Mouse (Mus musculus) heart, adult 2 months (tissue): ENCODE measurements around the gene Rab35. TPM values are rescaled to one million over a fixed set of nuclear protein-coding genes. Genes with fewer than 3 reads are reported as not detected.
A peak's percentile ranks its signal among the peaks of the same experiment; 100 is the strongest.

Experiments used
- DNase-seq, 2 experiments: peaks; one replicate each; pipeline ENCODE4 v3.0.0; 2021
- H3K27ac ChIP-seq: fragments of 200-600 bp; 2 replicates; pipeline ENCODE4 v1.8.1; 2022
- H3K27me3 ChIP-seq: fragments of 200-500 bp; 2 replicates; pipeline ENCODE4 v1.6.1; 2012; ENCODE audit warnings: mild to moderate bottlenecking, low read length, inconsistent platforms, mixed read lengths; ENCODE audit not compliant: control insufficient read depth, insufficient read depth
- H3K36me3 ChIP-seq: fragments of 200-500 bp; 2 replicates; pipeline ENCODE4 v1.6.1; 2012; ENCODE audit warnings: low read length, inconsistent platforms; ENCODE audit not compliant: control insufficient read depth, insufficient read depth
- H3K4me1 ChIP-seq: fragments of 200-500 bp; 2 replicates; pipeline ENCODE4 v1.6.1; 2011; ENCODE audit warnings: low read length; ENCODE audit not compliant: control insufficient read depth, insufficient read depth
- H3K4me3 ChIP-seq: fragments of 200-600 bp; 2 replicates; pipeline ENCODE4 v1.8.1; 2022
- H3K79me2 ChIP-seq: fragments of 200-500 bp; replicated peaks from 2 replicates; pipeline ENCODE4 v1.6.1; 2012; ENCODE audit warnings: mild to moderate bottlenecking, inconsistent platforms, low read length, moderate library complexity, mixed read lengths; ENCODE audit not compliant: control insufficient read depth, insufficient read depth
- H3K9ac ChIP-seq: fragments of 200-500 bp; 2 replicates; pipeline ENCODE4 v1.6.1; 2012; ENCODE audit warnings: low read depth, mild to moderate bottlenecking, control low read depth, inconsistent platforms, low read length, mixed read lengths
- CTCF ChIP-seq: fragments of 200-600 bp; IDR thresholded peaks from 2 replicates; pipeline ENCODE4 v1.8.1; 2022; ENCODE audit warnings: antibody characterized with exemption, mild to moderate bottlenecking, moderate library complexity
- EP300 ChIP-seq: fragments of 200-500 bp; IDR thresholded peaks from 2 replicates; pipeline ENCODE4 v1.6.1; 2011; ENCODE audit warnings: low read depth, low read length, control low read depth; ENCODE audit not compliant: insufficient read depth
- POLR2A ChIP-seq: fragments of 200-500 bp; IDR thresholded peaks from 2 replicates; pipeline ENCODE4 v1.6.1; 2011; ENCODE audit warnings: mild to moderate bottlenecking, low read depth, low read length, control low read depth; ENCODE audit not compliant: insufficient read depth
- WGBS: fragments of 180-500 bp; shearing (Covaris S2); methylation state at CpG from one replicate; pipeline ENCODE4 v1.1.7; 2018; 5-methylcytosine and 5-hydroxymethylcytosine counted together
- intact Hi-C: fragments of 180-260 bp; cut with DNase I; formaldehyde crosslinking; loops from one replicate; pipeline ENCODE4 v1.15.1; 2025
- polyA plus RNA-seq: library from polyadenylated mRNA; depleted of rRNA; stranded (reverse); fragments of >200 nt; gene quantifications from 2 replicates; pipeline ENCODE4 v1.2.3, GENCODE M21; 2012
- total RNA-seq, 2 experiments: library from RNA; stranded (reverse); gene quantifications; 2 replicates each; pipeline ENCODE4 v1.2.3; 2021

Rab35 gene
- total and polyA plus RNA-seq, 3 experiments, result 40.1 to 48.6 (median 41.2) TPM

DNA sequence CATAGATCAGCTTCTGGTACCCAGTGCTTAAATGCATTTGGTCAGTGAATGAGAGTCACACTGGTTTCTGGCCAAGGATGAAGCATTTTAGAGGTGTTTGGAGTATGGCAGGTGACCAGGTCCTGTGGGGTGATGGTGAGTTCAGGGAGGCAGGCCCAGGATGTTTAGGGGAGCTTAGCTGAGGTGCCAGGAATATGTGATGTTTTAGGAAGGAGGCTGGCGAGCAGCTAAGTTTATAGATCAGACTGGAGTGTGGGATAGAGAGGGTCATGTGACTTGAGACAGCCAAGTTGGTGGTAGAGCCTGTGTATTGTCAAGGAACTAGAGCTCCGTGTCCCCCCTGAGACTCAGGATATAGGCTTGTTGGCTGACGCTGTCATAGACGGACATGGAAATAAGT, 1.4 kb downstream of the Rab35 start:
- Histone ChIP-seq H3K27me3 (no peaks in the 10 kb centered on the region), H3K4me3 (peak overlapping the region; percentile 75), H3K36me3 (no peaks in the 10 kb centered on the region), H3K79me2 (peaks cover 7% of the 10 kb centered on the region), H3K27ac (no peak overlapping the region), H3K4me1 (peaks cover 17% of the 10 kb centered on the region), H3K9ac (peak overlapping the region; percentile 83)
- no peak for TF ChIP-seq POLR2A
- TF ChIP-seq EP300, result no peak
- DNase-seq, result no peak
- 40% methylated on average over 4 of the region's 4 CpGs for WGBS
- intact Hi-C loops, result loop anchor here (2.0 to 10.0 kb wide), 3 partner anchors 20 to 148 kb away; partner anchors contain the start of genes Gcn1l1 and Sirt4

DNA sequence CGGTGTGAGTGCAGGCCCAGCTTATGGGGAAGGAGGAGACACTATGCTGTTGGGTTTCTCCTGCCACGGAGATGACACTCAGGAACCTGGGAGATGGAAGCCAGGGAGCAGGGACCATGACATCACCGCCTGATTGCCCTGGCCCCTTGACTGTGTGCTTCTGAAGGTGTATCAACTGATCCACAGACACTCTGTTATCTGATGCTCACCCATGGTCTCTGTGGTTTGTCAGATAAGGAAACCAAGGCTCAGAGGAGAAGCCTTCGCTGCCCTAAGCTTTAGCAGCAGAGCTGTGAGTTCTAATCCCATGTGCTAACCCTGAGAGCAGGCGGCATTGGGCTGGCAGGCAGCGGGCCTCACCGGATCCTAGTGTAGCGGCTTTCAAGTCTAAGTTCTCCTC, 2.3 kb downstream of the Rab35 start:
- Histone ChIP-seq H3K27ac (no peak overlapping the region), H3K79me2 (peaks cover 9% of the 10 kb centered on the region), H3K27me3 (no peaks in the 10 kb centered on the region), H3K36me3 (no peaks in the 10 kb centered on the region), H3K4me3 (no peak overlapping the region), H3K9ac (no peak overlapping the region), H3K4me1 (peaks cover 17% of the 10 kb centered on the region)
- TF ChIP-seq EP300, result no peak
- no peak for TF ChIP-seq CTCF
- no peak for TF ChIP-seq POLR2A
- 83% methylated on average over 8 of the region's 8 CpGs for WGBS
- intact Hi-C loops, result loop anchor here (5.0 to 10.0 kb wide), 2 partner anchors 67 to 149 kb away; partner anchors contain the start of genes Gcn1l1 and Sirt4
- DNase-seq, result no peak

DNA sequence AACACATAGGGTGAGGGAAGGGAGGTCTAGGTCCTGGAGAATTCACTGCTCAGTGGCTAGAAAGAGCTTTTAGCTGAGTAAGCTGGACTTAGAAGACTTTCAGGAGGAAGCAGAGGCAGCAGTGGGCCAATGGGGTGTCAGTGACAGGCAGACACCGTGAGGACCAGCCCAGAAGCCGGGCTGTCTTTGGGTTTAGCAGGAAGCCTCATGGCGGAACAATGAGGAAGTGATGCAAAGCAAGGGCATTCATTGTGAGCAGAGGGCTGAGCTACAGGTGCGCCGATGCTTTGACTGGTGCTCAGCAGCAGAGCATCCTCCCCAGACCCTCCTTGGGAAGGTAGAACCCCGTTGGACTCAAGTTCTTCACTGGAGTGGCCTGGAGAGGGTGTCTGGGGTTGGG, 3.8 kb downstream of the Rab35 start:
- DNase-seq, result peak in 1 of 2 experiments; percentile 57
- Histone ChIP-seq H3K4me1 (peaks cover 17% of the 10 kb centered on the region), H3K36me3 (no peaks in the 10 kb centered on the region), H3K9ac (no peak overlapping the region), H3K4me3 (no peak overlapping the region), H3K27ac (no peak overlapping the region), H3K27me3 (no peaks in the 10 kb centered on the region), H3K79me2 (peaks cover 9% of the 10 kb centered on the region)
- 35% methylated on average over 6 of the region's 6 CpGs for WGBS
- no peak for TF ChIP-seq CTCF
- no peak for TF ChIP-seq POLR2A
- no peak for TF ChIP-seq EP300
- intact Hi-C loops, result loop anchor here (10.0 kb wide), 1 partner anchor 151 kb away; the partner anchor contains the start of gene Sirt4

DNA sequence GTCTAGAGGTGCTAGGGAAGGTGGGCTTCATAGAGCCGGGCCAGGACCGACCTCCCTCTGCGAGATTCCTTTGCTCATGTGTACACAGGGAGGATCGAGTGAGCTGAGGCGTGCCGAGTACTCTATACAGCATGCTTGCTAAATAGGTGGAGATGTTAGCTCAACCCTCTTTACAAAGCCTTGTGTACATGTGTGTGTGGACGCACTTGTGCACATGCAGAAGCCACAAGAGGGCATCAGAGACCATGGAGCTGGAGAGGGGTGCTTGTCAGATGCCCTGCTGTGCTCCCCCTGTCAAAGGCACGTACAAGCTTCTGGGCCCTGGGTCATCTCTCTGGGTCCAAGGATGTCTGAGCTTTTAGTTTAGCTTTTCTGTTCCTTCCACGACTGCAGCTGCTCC, 12.5 kb downstream of the Rab35 start:
- intact Hi-C loops, result no loop called here
- Histone ChIP-seq H3K27me3 (no peaks in the 10 kb centered on the region), H3K4me3 (no peak overlapping the region), H3K9ac (no peak overlapping the region), H3K36me3 (no peaks in the 10 kb centered on the region), H3K79me2 (peaks cover 2% of the 10 kb centered on the region; the same call in 1 of the 2 replicates), H3K27ac (no peak overlapping the region), H3K4me1 (no peaks in the 10 kb centered on the region)
- no peak for DNase-seq
- 84% methylated on average over 9 of the region's 9 CpGs for WGBS
- TF ChIP-seq EP300 (no peak), POLR2A (no peak), CTCF (peak; percentile 21; the same call in 1 of the 2 replicates)

DNA sequence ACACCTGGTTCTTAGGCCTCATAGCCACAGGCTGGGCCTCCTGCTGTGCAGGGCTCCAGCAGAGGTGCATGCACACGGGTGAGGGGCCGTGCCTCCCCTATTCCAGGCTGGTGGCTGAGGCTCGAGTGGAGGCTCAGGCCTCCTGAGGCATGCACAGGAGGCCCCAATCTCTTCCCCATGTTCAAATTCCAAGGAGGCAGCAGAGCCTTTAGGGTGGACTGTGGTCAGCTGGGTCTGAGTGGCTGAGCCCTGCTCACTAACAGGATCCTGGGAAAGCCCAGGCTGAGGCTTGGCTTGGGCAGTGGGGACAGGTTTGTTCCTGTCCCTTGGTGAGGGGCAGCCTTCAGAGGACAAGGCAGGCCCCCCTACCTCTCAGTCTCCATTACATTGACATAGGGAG, 17.2 kb downstream of the Rab35 start:
- Histone ChIP-seq H3K79me2 (no peaks in the 10 kb centered on the region), H3K27me3 (no peaks in the 10 kb centered on the region), H3K36me3 (no peaks in the 10 kb centered on the region), H3K9ac (no peak overlapping the region), H3K4me1 (no peaks in the 10 kb centered on the region; the same call in 1 of the 2 replicates), H3K27ac (no peak overlapping the region), H3K4me3 (no peak overlapping the region)
- intact Hi-C loops, result no loop called here
- DNase-seq, result no peak
- TF ChIP-seq CTCF, result no peak
- no peak for TF ChIP-seq EP300
- TF ChIP-seq POLR2A, result no peak
- 73% methylated on average over 3 of the region's 3 CpGs for WGBS

DNA sequence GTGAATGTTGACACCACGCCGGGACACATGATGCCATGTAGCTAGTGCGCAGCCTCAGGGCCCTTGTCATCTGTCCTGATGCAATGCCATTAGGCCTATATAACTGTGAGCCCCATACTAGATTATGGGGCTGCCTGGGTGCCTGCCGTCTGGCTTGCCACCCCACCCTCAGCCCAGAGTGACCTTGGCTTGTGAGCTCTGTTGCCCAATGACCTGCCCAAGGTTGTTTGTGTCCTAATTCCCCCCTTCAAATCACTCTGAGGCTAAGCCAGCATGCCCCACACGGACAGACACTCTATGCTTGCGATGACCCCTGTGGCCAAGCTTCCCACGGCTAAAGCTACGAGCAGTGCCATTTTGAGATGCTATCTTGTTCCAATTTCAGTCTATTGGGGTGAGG, 18.0 kb downstream of the Rab35 start:
- no peak overlapping the region for H3K4me3 ChIP-seq
- 83% methylated on average over 8 of the region's 8 CpGs for WGBS
- no peaks in the 10 kb centered on the region for H3K36me3 ChIP-seq
- H3K27ac ChIP-seq, result no peak overlapping the region
- no peak for TF ChIP-seq EP300
- TF ChIP-seq POLR2A, result no peak
- TF ChIP-seq CTCF, result no peak
- no peaks in the 10 kb centered on the region; the same call in 1 of the 2 replicates for H3K4me1 ChIP-seq
- no peak for DNase-seq
- intact Hi-C loops, result loop anchor here (5.0 to 10.0 kb wide), 2 partner anchors 83 to 375 kb away; partner anchors contain the start of genes Bicdl1 and Prkab1
- no peak overlapping the region for H3K9ac ChIP-seq
- no peaks in the 10 kb centered on the region for H3K27me3 ChIP-seq
- no peaks in the 10 kb centered on the region for H3K79me2 ChIP-seq
